Mouse (Mus musculus) liver, adult 2 months (tissue): ENCODE data around the gene Cenpm. TPM values are rescaled to one million over a fixed set of nuclear protein-coding genes. Genes with fewer than 3 reads are reported as not detected.
"Not testable (repeated sequence)": the region's sequence is repeated elsewhere in the genome, so short reads cannot be mapped to it uniquely, and the experiment has no call there.

Experiments
- DNase-seq: peaks from one replicate; pipeline ENCODE4 v3.0.0-alpha.2; 2011; ENCODE audit warnings: low read depth, low spot score; ENCODE audit errors: extremely low read depth
- H3K27ac ChIP-seq: fragments of 200-500 bp; replicated peaks from 2 replicates; pipeline ENCODE4 v1.5.1; 2012; ENCODE audit warnings: low read depth, mild to moderate bottlenecking, control low read depth, inconsistent platforms, low read length; ENCODE audit not compliant: insufficient read depth
- H3K27me3 ChIP-seq: fragments of 200-500 bp; 2 replicates; pipeline ENCODE4 v1.6.1; 2012; ENCODE audit warnings: mild to moderate bottlenecking, moderate library complexity, low read length, inconsistent platforms; ENCODE audit not compliant: control insufficient read depth, insufficient read depth
- H3K36me3 ChIP-seq: fragments of 200-500 bp; 2 replicates; pipeline ENCODE4 v1.6.1; 2012; ENCODE audit warnings: low read length, inconsistent platforms; ENCODE audit not compliant: control insufficient read depth, insufficient read depth
- H3K4me1 ChIP-seq: fragments of 200-500 bp; 2 replicates; pipeline ENCODE4 v1.6.1; 2011; ENCODE audit warnings: low read length; ENCODE audit not compliant: control insufficient read depth, insufficient read depth
- H3K4me3 ChIP-seq: fragments of 200-500 bp; 2 replicates; pipeline ENCODE4 v1.5.1; 2011; ENCODE audit warnings: low read depth, mild to moderate bottlenecking, control low read depth, low read length, moderate library complexity; ENCODE audit not compliant: insufficient read depth
- H3K79me2 ChIP-seq: fragments of 200-500 bp; 2 replicates; pipeline ENCODE4 v1.6.1; 2012; ENCODE audit warnings: inconsistent platforms, mild to moderate bottlenecking, low read length, moderate library complexity; ENCODE audit not compliant: control insufficient read depth, insufficient read depth
- H3K9ac ChIP-seq: fragments of 200-500 bp; 2 replicates; pipeline ENCODE4 v1.6.1; 2012; ENCODE audit warnings: low read depth, mild to moderate bottlenecking, control low read depth, inconsistent platforms, low read length
- CTCF ChIP-seq: fragments of 200-500 bp; IDR thresholded peaks from 2 replicates; pipeline ENCODE4 v1.5.1; 2011; ENCODE audit warnings: low read depth, low read length, control low read depth
- POLR2A ChIP-seq: fragments of 200-500 bp; IDR thresholded peaks from 2 replicates; pipeline ENCODE4 v1.6.1; 2011; ENCODE audit warnings: low read length, control low read depth; ENCODE audit not compliant: insufficient read depth; ENCODE audit errors: extremely low read depth
- WGBS: fragments of 180-500 bp; shearing (Covaris S2); methylation state at CpG from one replicate; pipeline ENCODE4 v1.1.7; 2018; 5-methylcytosine and 5-hydroxymethylcytosine counted together
- polyA plus RNA-seq: library from polyadenylated mRNA; depleted of rRNA; stranded (reverse); fragments of >200 nt; gene quantifications from 2 replicates; pipeline ENCODE4 v1.2.3, GENCODE M21; 2012
- total RNA-seq: library from RNA; depleted of rRNA; stranded (reverse); fragments of >200 nt; gene quantifications from 2 replicates; pipeline ENCODE4 v1.2.3, GENCODE M21; 2014

Gene Cenpm
- total and polyA plus RNA-seq, 2 experiments = 3.0 to 11.5 TPM

DNA sequence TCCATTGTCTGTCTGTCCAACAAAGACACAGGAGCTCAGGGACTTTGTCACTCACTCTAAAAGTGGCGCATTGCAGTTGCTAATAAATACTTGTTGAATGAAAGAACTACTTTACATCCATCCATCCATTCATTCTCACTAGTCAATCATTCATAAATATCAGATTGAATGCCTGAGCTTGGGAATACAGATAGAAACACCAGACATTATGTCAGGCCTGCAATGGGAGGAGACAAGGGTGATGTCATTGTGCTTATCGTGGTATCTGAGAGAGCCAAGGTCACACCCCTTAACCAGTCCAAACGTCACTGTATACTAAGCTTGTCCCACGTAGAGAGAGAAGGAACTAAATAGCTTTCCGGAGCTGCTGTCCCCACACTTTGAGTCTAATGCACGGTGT, 7.5 kb upstream of the Cenpm start, which contains the start of gene 1500009C09Rik:
Gene 1500009C09Rik (plus strand): TSS at position 301 of the 400 bp plus-strand sequence.
- WGBS = 76% methylated on average over 6 of the region's 6 CpGs
- Histone ChIP-seq H3K4me3 (no peak within 1 kb of the TSS), H3K36me3 (no peaks in the 10 kb centered on the region), H3K27me3 (no peaks in the 10 kb centered on the region), H3K79me2 (no peaks in the 10 kb centered on the region), H3K9ac (no peak within 1 kb of the TSS), H3K4me1 (no peaks in the 10 kb centered on the region), H3K27ac (no peak within 1 kb of the TSS)
- DNase-seq = no peak
- no peak for TF ChIP-seq CTCF
- TF ChIP-seq POLR2A = no peak

DNA sequence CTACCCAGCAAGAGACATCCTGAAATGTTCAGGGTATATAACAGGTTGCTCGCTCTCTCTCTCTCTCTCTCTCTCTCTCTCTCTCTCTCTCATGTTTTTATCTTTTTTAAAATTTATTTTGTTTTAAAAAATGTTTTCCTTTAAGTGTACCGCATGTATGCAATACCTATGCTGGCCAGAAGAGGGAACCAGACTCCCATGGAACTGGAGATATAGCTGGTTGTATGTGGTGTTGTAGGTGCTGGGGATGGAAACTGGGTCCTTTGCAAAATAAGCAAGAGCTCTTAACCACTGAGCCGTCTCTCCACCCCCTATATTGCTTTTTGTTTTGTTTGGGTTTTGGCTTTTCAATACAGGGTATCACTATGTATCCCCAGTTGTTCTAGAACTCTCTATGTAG, 7.0 kb upstream of the Cenpm start:
- DNase-seq = no peak
- Histone ChIP-seq H3K36me3 (no peaks in the 10 kb centered on the region), H3K4me1 (no peaks in the 10 kb centered on the region), H3K27me3 (no peaks in the 10 kb centered on the region), H3K4me3 (no peak overlapping the region), H3K27ac (no peak overlapping the region), H3K79me2 (no peaks in the 10 kb centered on the region), H3K9ac (no peak overlapping the region)
- no peak for TF ChIP-seq POLR2A
- TF ChIP-seq CTCF = no peak
- WGBS = 96% methylated on average over 3 of the region's 3 CpGs

DNA sequence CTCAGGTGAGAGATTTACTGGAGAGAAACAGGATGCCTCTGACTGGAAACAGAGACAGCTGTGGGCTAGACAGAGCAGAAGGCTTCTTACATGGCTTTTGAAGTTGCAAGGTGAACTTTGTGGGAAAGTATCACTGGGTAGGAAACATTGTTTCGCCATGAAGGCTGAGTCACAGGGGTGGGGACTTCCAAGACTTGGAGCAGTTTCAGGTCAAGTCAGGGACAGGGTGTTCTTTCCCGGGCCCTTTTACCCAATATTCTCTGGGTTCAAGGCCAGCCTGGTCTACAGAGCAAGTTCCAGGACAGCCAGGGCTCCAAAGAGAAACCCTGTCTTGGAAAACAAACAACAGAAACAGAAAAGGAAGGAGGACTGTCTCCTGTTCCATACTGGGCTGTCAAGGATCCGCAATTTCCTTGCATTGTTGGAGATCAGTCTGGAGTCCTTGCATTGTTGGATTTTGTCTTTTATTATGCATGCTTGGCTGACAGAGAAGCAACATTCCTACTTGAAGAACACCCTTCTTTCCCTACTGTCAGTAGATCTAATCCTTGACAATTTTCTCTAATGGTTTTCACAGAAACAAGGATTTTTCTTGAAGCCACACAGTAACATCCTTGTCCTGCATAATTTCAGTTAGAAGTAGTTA, 2.7 kb upstream of the Cenpm start:
- Histone ChIP-seq H3K4me3 (no peak overlapping the region), H3K27me3 (no peaks in the 10 kb centered on the region), H3K4me1 (peaks cover 5% of the 10 kb centered on the region; the same call in 1 of the 2 replicates), H3K27ac (no peak overlapping the region), H3K36me3 (no peaks in the 10 kb centered on the region), H3K9ac (no peak overlapping the region), H3K79me2 (no peaks in the 10 kb centered on the region)
- TF ChIP-seq POLR2A = no peak
- no peak for TF ChIP-seq CTCF
- 61% methylated on average over 3 of the region's 3 CpGs for WGBS
- DNase-seq = peak; percentile 8

GRCm38 (mm10) chr15:82244805-82245161, 235 bp upstream of the Cenpm start:
- H3K79me2 ChIP-seq, H3K4me1 ChIP-seq, H3K36me3 ChIP-seq, H3K27me3 ChIP-seq, H3K9ac ChIP-seq, H3K4me3 ChIP-seq, H3K27ac ChIP-seq, DNase-seq: not testable (repeated sequence)
- 23% methylated on average over 9 of the region's 9 CpGs for WGBS

DNA sequence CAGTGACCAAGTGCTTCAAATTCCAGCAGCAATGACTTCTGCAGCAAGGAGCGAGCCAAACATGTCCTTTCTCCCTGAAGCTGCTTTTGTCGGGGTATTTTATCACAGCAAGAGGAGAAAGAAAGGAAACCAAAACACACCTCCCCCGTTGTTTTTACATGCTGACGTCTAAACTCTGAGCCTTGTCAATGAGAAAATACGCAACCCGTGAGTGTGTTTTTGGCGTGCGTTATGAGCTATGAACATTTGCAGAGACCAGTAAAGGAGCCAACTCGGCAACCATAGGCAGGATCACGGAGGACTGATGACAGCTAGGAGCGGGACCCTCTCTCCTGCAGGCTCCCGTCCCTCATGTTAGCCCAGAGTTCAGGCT, 820 bp downstream of the Cenpm start:
- peaks cover 8% of the 10 kb centered on the region for H3K4me1 ChIP-seq
- no peaks in the 10 kb centered on the region for H3K36me3 ChIP-seq
- 4% methylated on average over 12 of the region's 12 CpGs for WGBS
- no peaks in the 10 kb centered on the region for H3K79me2 ChIP-seq
- H3K27ac ChIP-seq = no peak overlapping the region
- peak overlapping the region; percentile 13 for H3K9ac ChIP-seq
- H3K27me3 ChIP-seq = no peaks in the 10 kb centered on the region
- no peak for DNase-seq
- peak overlapping the region; percentile 98 for H3K4me3 ChIP-seq
- no peak for TF ChIP-seq CTCF
- TF ChIP-seq POLR2A = no peak

- peak overlapping the region; percentile 98; the same call in 1 of the 2 replicates for H3K4me3 ChIP-seq
- no peak for DNase-seq
- H3K27ac ChIP-seq = no peak overlapping the region
- peaks cover 8% of the 10 kb centered on the region for H3K4me1 ChIP-seq
- no peaks in the 10 kb centered on the region for H3K36me3 ChIP-seq
- 83% methylated on average over 3 of the region's 3 CpGs for WGBS
- no peak overlapping the region for H3K9ac ChIP-seq
- H3K27me3 ChIP-seq = no peaks in the 10 kb centered on the region
- no peaks in the 10 kb centered on the region for H3K79me2 ChIP-seq
- TF ChIP-seq CTCF (no peak), POLR2A (no peak)
These were observed 1.2 kb downstream of the Cenpm start for GRCm38 (mm10) chr15:82243311-82243710.
